Mouse (Mus musculus) gastrocnemius, postnatal 4 days (tissue): ENCODE results near the gene Srms. TPM values are rescaled to one million over a fixed set of nuclear protein-coding genes. Genes with fewer than 3 reads are reported as not detected.

Experiments
- DNase-seq, 2 experiments: peaks; one replicate each; pipeline ENCODE4 v3.0.0; 2021 to 2022; ENCODE audit warnings: low spot score in 2 of 2, mixed read lengths in 2 of 2
- total RNA-seq, 2 experiments: library from RNA; stranded (reverse); gene quantifications; 2 replicates each; pipeline ENCODE4 v1.2.3; 2021

The Srms gene
- total RNA-seq, 2 experiments from 2014 or later, result not detected

DNA sequence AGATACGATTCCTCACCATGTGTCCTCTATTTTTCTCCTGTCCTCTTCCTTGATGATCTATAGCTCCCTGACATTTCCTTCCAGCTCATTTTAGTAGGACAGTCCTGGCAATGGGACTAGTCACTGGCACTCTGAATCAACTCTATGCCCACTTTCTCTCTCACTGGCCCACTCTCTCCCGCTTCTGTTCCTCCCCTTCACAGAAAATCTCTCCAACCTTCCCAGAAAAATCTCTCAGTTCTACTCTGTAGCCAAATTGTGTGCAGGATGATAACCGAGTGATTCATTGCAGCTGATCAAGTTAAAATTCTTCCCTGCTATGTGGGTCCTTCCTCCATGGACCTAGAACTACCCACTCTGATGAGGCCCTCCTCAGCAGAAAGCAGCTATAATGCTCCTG is 38.3 kb downstream of the Srms start:
- DNase-seq, result no peak

GRCm38 (mm10) chr2:181166469-181166868 is 46.5 kb downstream of the Srms start:
- DNase-seq, result no peak

GRCm38 (mm10) chr2:181160821-181161220 is 52.2 kb downstream of the Srms start:
- DNase-seq, result no peak

- no peak for DNase-seq
These were observed 53.2 kb downstream of the Srms start for GRCm38 (mm10) chr2:181159771-181160170.

GRCm38 (mm10) chr2:181159091-181159514 is 53.9 kb downstream of the Srms start:
- no peak for DNase-seq

DNA sequence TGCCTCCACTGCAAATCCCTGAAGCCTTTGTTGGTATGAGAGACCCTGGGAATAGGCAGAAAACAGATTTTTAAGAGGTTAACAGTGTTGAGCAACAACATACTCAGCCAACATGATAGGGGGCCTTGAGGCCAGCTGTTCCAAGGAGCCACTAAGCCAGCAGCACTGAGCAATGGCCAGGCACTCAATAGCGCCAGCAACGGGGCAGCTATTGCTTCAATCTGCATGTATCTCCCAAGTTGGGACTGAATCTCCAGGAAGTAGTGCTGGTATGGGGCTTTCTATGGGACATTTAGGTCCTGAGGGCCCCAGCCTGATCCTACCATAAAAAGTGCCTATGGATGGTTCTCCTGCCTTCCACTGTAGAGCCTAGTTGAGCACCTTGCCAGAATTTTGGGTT is 54.5 kb downstream of the Srms start:
- no peak for DNase-seq

DNA sequence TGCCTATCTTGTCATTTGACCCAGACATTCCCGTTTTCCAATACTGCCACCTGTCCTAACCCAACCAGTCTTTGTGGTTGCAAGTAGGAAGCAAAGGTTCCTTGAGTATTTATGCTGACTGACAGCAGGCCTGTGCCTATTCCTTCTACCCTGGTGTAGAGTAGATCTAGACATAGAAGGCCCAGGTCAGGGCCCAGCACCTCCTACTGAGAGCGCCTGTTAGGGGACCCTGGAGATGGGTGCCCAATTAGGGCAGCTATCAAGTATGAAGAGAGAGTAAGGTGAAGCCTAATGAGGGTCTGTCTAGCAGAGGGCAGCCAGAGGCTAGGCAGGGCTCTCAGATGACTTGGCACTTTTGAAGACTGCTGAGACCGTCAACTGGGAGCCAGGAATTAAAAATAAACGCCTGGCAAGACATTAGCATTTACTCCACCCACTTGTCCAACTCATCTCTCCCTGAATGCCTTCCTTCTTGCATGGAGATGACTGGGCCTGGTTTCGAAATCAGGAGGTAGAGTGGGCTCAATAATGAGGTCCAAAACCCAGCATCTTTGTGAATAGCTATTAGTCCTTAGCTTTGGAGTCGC is 55.2 kb downstream of the Srms start:
- no peak for DNase-seq

GRCm38 (mm10) chr2:181157180-181157579 is 55.8 kb downstream of the Srms start:
- no peak for DNase-seq

DNA sequence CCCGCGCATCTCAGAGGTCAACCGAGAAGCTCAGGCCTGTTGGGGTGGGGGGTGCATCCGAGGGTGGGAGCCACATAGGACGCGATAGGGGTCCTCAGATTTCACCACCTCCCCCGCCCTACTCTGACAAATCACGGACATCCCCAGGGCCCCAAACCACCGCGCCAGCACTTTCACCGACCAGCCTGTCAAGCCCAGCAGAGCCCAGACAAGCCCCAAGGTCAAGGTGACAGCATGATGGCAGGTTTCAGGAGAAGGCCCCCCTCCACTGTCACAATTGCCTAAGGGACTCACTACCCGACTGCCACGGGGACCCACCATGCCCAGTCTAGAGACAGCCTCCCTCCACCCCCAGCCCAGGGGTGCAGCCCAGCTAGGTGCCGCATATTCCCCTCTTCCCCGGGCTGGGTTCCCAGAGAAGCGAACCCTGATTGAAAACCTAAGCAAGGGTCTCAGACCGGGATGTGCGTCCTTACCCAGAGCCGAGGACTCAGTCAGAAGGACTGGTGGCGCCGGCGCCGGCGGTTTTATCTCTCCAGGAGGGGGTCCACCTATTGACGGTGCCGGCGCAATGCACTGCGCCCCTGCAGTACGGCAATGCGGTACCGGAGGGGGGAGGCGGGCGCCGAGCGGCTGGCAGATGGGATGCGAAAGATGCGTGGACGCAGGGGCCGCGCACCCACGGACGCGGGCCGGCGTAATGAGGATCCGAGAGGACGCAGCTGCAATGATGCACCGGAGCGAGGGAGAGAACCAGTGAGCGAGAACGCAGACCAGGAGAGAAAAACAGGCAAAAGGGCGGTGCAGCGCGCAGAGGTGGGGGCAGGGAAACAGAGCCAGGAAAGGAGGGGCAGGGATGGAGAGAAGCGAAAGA is 56.5 kb downstream of the Srms start, which contains the start of gene Eef1a2:
Gene Eef1a2, minus strand, starts transcription at position 767 of the 874 bp plus-strand sequence.
- no peak for DNase-seq

GRCm38 (mm10) chr2:181155801-181156200 is 57.2 kb downstream of the Srms start:
- no peak for DNase-seq

Other genes starting within 250 kb of the Srms start
- 10 to 100 TPM; 69.0 to 73.9 TPM for gene Arfgap1, start 246.0 kb downstream of the Srms start, total RNA-seq
- 10 to 100 TPM; 11.1 to 13.1 TPM for gene Col20a1, start 226.7 kb downstream of the Srms start, total RNA-seq
- gene Chrna4, start 169.6 kb downstream of the Srms start, total RNA-seq, result 1 to 10 TPM; 2.9 to 3.8 TPM
- not detected for gene Kcnq2, start 77.9 kb downstream of the Srms start, total RNA-seq
- 100 to 1,000 TPM; 639 to 677 TPM for gene Eef1a2, start 56.2 kb downstream of the Srms start, total RNA-seq
- gene Ppdpf, start 25.9 kb downstream of the Srms start, total RNA-seq, result 10 to 100 TPM; 67.4 to 71.2 TPM
- gene Ptk6, start 10.4 kb downstream of the Srms start, total RNA-seq, result under 1 TPM in 1 of 2 experiments, not detected in 1; 0.10 TPM
- gene Fndc11, start 6.8 kb upstream of the Srms start, total RNA-seq, result not detected
- gene Helz2, start 28.8 kb upstream of the Srms start, total RNA-seq, result 1 to 10 TPM; 4.5 to 6.0 TPM
- gene Gmeb2, start 74.8 kb upstream of the Srms start, total RNA-seq, result 10 to 100 TPM; 12.1 to 14.5 TPM
- under 1 TPM; 0.32 to 0.47 TPM for gene Stmn3, start 101.3 kb upstream of the Srms start, total RNA-seq
- gene Rtel1, start 106.6 kb upstream of the Srms start, total RNA-seq, result 10 to 100 TPM; 37.0 to 40.9 TPM
- 10 to 100 TPM; 23.3 to 26.2 TPM for gene Zgpat, start 151.7 kb upstream of the Srms start, total RNA-seq
- 10 to 100 TPM; 31.6 to 32.4 TPM for gene Arfrp1, start 152.2 kb upstream of the Srms start, total RNA-seq
- gene Lime1, start 166.9 kb upstream of the Srms start, total RNA-seq, result 10 to 100 TPM; 10.9 to 17.8 TPM
- gene Zbtb46, start 246.2 kb upstream of the Srms start, total RNA-seq, result 10 to 100 TPM; 10.1 to 12.0 TPM